In the genomic region with DNA sequence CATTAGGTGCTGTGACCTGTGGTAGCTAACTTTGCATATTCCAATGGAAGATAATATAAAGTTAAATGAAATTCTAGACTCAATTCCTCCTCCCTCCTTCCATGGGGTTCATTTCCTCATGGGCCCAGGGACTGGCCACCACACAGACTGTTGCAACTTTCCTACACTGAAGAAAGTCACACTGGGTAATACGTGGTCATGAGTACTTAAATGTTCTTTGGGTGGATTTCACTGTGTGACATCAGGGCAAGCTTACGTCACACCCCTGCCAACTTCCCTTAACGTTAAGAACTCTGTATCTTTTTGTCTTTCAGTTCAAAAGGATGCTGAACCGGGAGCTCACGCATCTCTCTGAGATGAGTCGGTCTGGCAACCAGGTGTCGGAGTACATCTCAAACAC, we compare ENCODE assay signal across 27 mouse cellular contexts.
DNase-seq lines count a peak whose midpoint lies in the region; ATAC-seq and TF ChIP-seq lines count a peak whose summit lies in the region.
"Had no signal": no experiment of that assay in that cellular context is flagged by ENCODE, and none has a peak within 500 bp of the region (broad histone marks: within the 10 kb centered on the region; RNA-seq: fewer than 3 reads in every experiment).

No protein-coding gene starts in this region.

- no peaks in the 10 kb centered on the region for H3K9me3 ChIP-seq in intestine, embryonic 14.5 days (ENCODE audit: control insufficient read depth, low read length)
- no peaks in the 10 kb centered on the region for H3K9me3 ChIP-seq in intestine, postnatal 0 days (ENCODE audit: control insufficient read depth)
- H3K9me3 ChIP-seq: embryonic facial prominence, embryonic 10.5 days; embryonic facial prominence, embryonic 13.5 days; forebrain, embryonic 12.5 days; forebrain, embryonic 15.5 days had no signal

- H3K4me1 ChIP-seq in intestine, embryonic 14.5 days (replicated peaks; ENCODE audit: control insufficient read depth, insufficient read depth, low read length), result no peaks in the 10 kb centered on the region
- no peaks in the 10 kb centered on the region for H3K4me1 ChIP-seq in intestine, postnatal 0 days (replicated peaks; ENCODE audit: control insufficient read depth, insufficient read depth, low read length)
- H3K4me1 ChIP-seq: embryonic facial prominence, embryonic 10.5 days; embryonic facial prominence, embryonic 13.5 days; forebrain, embryonic 12.5 days had no signal

- ATAC-seq in intestine, embryonic 14.5 days (replicated peaks; ENCODE audit: low FRiP score, low TSS enrichment, low read depth), result no peak
- ATAC-seq in intestine, postnatal 0 days, result no peak
- ATAC-seq in common myeloid progenitor, adult 5-6 weeks (replicated peaks; ENCODE audit: low read depth, poor library complexity, severe bottlenecking), result peak; percentile 66
- ATAC-seq in megakaryocyte, adult 5-6 weeks (ENCODE audit: poor library complexity, severe bottlenecking), result peak; percentile 78
- peak; percentile 82 for ATAC-seq in neutrophil, adult 5-6 weeks (ENCODE audit: extremely low read depth, insufficient number of reproducible peaks, low FRiP score, poor library complexity, severe bottlenecking)
- ATAC-seq: forebrain, embryonic 15.5 days; hindbrain, postnatal 0 days; inflammation-experienced regulatory T-cells, adult 6 months had no signal

- H3K27me3 ChIP-seq in intestine, embryonic 14.5 days (replicated peaks; ENCODE audit: control insufficient read depth, insufficient read depth, low read length), result no peaks in the 10 kb centered on the region
- no peaks in the 10 kb centered on the region for H3K27me3 ChIP-seq in intestine, postnatal 0 days (replicated peaks; ENCODE audit: control insufficient read depth, insufficient read depth, low read length)
- H3K27me3 ChIP-seq: embryonic facial prominence, embryonic 13.5 days; forebrain, embryonic 12.5 days; forebrain, embryonic 15.5 days had no signal

- H3K27ac ChIP-seq in intestine, embryonic 14.5 days (ENCODE audit: low read depth), result no peak overlapping the region
- H3K27ac ChIP-seq in intestine, postnatal 0 days (ENCODE audit: low read depth, low read length), result no peak overlapping the region
- H3K27ac ChIP-seq: embryonic facial prominence, embryonic 10.5 days; embryonic facial prominence, embryonic 13.5 days; forebrain, embryonic 12.5 days; forebrain, embryonic 15.5 days; gastrocnemius, adult 2 months; heart, adult 2 months; hindbrain, embryonic 14.5 days; hindbrain, postnatal 0 days had no signal

- no peak overlapping the region for H3K4me3 ChIP-seq in intestine, embryonic 14.5 days (ENCODE audit: low read depth, low read length)
- no peak overlapping the region for H3K4me3 ChIP-seq in intestine, postnatal 0 days (ENCODE audit: low read depth, low read length)
- H3K4me3 ChIP-seq: embryonic facial prominence, embryonic 10.5 days; embryonic facial prominence, embryonic 13.5 days; erythroblast, embryonic 14.5 days; forebrain, embryonic 12.5 days; forebrain, embryonic 15.5 days; gastrocnemius, adult 2 months; heart, adult 2 months had no signal

- TF ChIP-seq CTCF in intestine, postnatal 0 days (IDR thresholded peaks at IDR 0.05; ENCODE audit: low read depth), result no peak

- H3K9ac ChIP-seq in intestine, embryonic 14.5 days (ENCODE audit: low read length), result no peak overlapping the region
- H3K9ac ChIP-seq in intestine, postnatal 0 days (ENCODE audit: low read depth, low read length), result no peak overlapping the region
- H3K9ac ChIP-seq: embryonic facial prominence, embryonic 13.5 days; forebrain, embryonic 12.5 days; forebrain, embryonic 15.5 days; hindbrain, embryonic 14.5 days had no signal

- peaks cover 10% of the 10 kb centered on the region; the same call in 1 of the 2 replicates for H3K36me3 ChIP-seq in intestine, embryonic 14.5 days (ENCODE audit: control insufficient read depth, insufficient read depth, low read length)
- peaks cover 17% of the 10 kb centered on the region for H3K36me3 ChIP-seq in intestine, postnatal 0 days (ENCODE audit: control insufficient read depth, insufficient read depth)

- DNase-seq in intestine, embryonic 14.5 days (ENCODE audit: low spot score), result peak; percentile 33
- DNase-seq in layer of hippocampus, adult 11-12 months (ENCODE audit: low spot score), result no peak
- no peak for DNase-seq in left cerebral cortex, adult 9 months (ENCODE audit: low spot score in 2 of 2)
- DNase-seq: adrenal gland, postnatal 10 days; adrenal gland, postnatal 36 days; cerebellum, adult 18-20 months; cerebellum, adult 9-10 months; cerebellum, postnatal 25 days; embryo, embryonic 11 days; gastrocnemius, adult 2 months; gastrocnemius, postnatal 14 days; heart, adult 2 months; heart, postnatal 4 days; kidney, adult 11 months had no signal

- no peak overlapping the region for H3K4me2 ChIP-seq in intestine, embryonic 14.5 days (ENCODE audit: low read length)
- no peak overlapping the region for H3K4me2 ChIP-seq in intestine, postnatal 0 days (replicated peaks; ENCODE audit: low read depth)
- H3K4me2 ChIP-seq: embryonic facial prominence, embryonic 13.5 days; forebrain, embryonic 12.5 days; forebrain, embryonic 15.5 days; heart, embryonic 11.5 days; hindbrain, embryonic 14.5 days had no signal

- 92% methylated on average over 7 of the region's 7 CpGs for WGBS in intestine, embryonic 14.5 days
- WGBS in intestine, postnatal 0 days, result 93% methylated on average over 7 of the region's 7 CpGs

Comparison
In these comparisons a context has a peak if more than half of its experiments do, and no peak if none do; other contexts are left out.
1. ATAC-seq: peak in common myeloid progenitor, adult 5-6 weeks (single experiment), megakaryocyte, adult 5-6 weeks (single experiment) and neutrophil, adult 5-6 weeks (single experiment); none in intestine, embryonic 14.5 days (single experiment) and intestine, postnatal 0 days (single experiment).